Mouse (Mus musculus) embryonic facial prominence, embryonic 12.5 days (tissue): ENCODE data around the gene Slc47a1. TPM values are rescaled to one million over a fixed set of nuclear protein-coding genes. Genes with fewer than 3 reads are reported as not detected.
"Not testable (repeated sequence)": the region's sequence is repeated elsewhere in the genome, so short reads cannot be mapped to it uniquely, and the experiment has no call there.

Source experiments
- ATAC-seq: fragments of 200-750 bp; cut with Nextera tagmentation; 2 replicates; pipeline ENCODE4 v1.8.0; 2017; ENCODE audit not compliant: insufficient number of reproducible peaks, insufficient read depth, low FRiP score, low TSS enrichment
- H3K27ac ChIP-seq: fragments of 300-500 bp; sonication (generic); 2 replicates; pipeline ENCODE4 v1.5.1; 2016; ENCODE audit warnings: mild to moderate bottlenecking
- H3K27me3 ChIP-seq: fragments of 300-500 bp; sonication (generic); 2 replicates; pipeline ENCODE4 v1.6.1; 2016; ENCODE audit warnings: mild to moderate bottlenecking, moderate library complexity
- H3K36me3 ChIP-seq: fragments of 300-500 bp; sonication (generic); 2 replicates; pipeline ENCODE4 v1.6.1; 2016; ENCODE audit warnings: mild to moderate bottlenecking
- H3K4me1 ChIP-seq: fragments of 300-500 bp; sonication (generic); 2 replicates; pipeline ENCODE4 v1.6.1; 2016
- H3K4me2 ChIP-seq: fragments of 300-500 bp; sonication (generic); replicated peaks from 2 replicates; pipeline ENCODE4 v1.6.1; 2016; ENCODE audit warnings: mild to moderate bottlenecking, moderate library complexity
- H3K4me3 ChIP-seq: fragments of 300-500 bp; sonication (generic); 2 replicates; pipeline ENCODE4 v1.5.1; 2016; ENCODE audit warnings: mild to moderate bottlenecking
- H3K9ac ChIP-seq: fragments of 300-500 bp; sonication (generic); 2 replicates; pipeline ENCODE4 v1.6.1; 2016; ENCODE audit warnings: mild to moderate bottlenecking, moderate library complexity
- H3K9me3 ChIP-seq: fragments of 300-500 bp; sonication (generic); 2 replicates; pipeline ENCODE4 v1.6.1; 2016; ENCODE audit warnings: mild to moderate bottlenecking, moderate library complexity
- WGBS: fragments of 180-500 bp; shearing (Covaris S2); methylation state at CpG from one replicate; pipeline ENCODE4 v1.1.7; 2016; 5-methylcytosine and 5-hydroxymethylcytosine counted together
- polyA plus RNA-seq: library from polyadenylated mRNA; unstranded; fragments of >200 nt; fragmentation: Nextera tagmentation; extraction: Ambion mirVana; gene quantifications from 2 replicates; pipeline ENCODE4 v1.2.1, GENCODE M21; 2016

Slc47a1 gene
- 0.10 and 0.23 TPM in 2 replicates for polyA plus RNA-seq

- Histone ChIP-seq H3K36me3 (no peaks in the 10 kb centered on the region), H3K4me1 (no peaks in the 10 kb centered on the region; the same call in 1 of the 2 replicates), H3K4me2 (peak within 1 kb of the TSS; percentile 52), H3K9ac (peak within 1 kb of the TSS; percentile 28; the same call in 1 of the 2 replicates), H3K27me3 (peaks cover 43% of the 10 kb centered on the region), H3K27ac (no peak within 1 kb of the TSS), H3K9me3 (no peaks in the 10 kb centered on the region), H3K4me3 (peak within 1 kb of the TSS; percentile 28)
- ATAC-seq, result no peak
- WGBS, result 13% methylated on average over 39 of the region's 39 CpGs
Measured at GRCm38 (mm10) chr11:61377881-61378613, at the start of gene Slc47a1. Gene Slc47a1, minus strand, starts transcription at chr11:61378345.

GRCm38 (mm10) chr11:61419253-61419652, 41.1 kb upstream of the Slc47a1 start:
- Histone ChIP-seq H3K4me3 (no peak overlapping the region), H3K36me3 (no peaks in the 10 kb centered on the region), H3K27ac (no peak overlapping the region), H3K9ac (no peak overlapping the region), H3K9me3 (no peaks in the 10 kb centered on the region), H3K27me3 (no peaks in the 10 kb centered on the region), H3K4me1 (no peaks in the 10 kb centered on the region), H3K4me2 (no peak overlapping the region)
- no peak for ATAC-seq
- WGBS, result 83% methylated on average over 6 of the region's 6 CpGs

- no peaks in the 10 kb centered on the region for H3K27me3 ChIP-seq
- H3K9me3 ChIP-seq, result no peaks in the 10 kb centered on the region
- H3K9ac ChIP-seq, result no peak overlapping the region
- no peak overlapping the region for H3K4me3 ChIP-seq
- no peaks in the 10 kb centered on the region for H3K36me3 ChIP-seq
- no peak overlapping the region for H3K27ac ChIP-seq
- 31% methylated on average over 6 of the region's 6 CpGs for WGBS
- H3K4me2 ChIP-seq, result no peak overlapping the region
- H3K4me1 ChIP-seq, result no peaks in the 10 kb centered on the region
- 0 out of 2 replicates have a peak, but pooled peaks have one; percentile 56 for ATAC-seq
Measured at GRCm38 (mm10) chr11:61417945-61418551, 39.9 kb upstream of the Slc47a1 start.

GRCm38 (mm10) chr11:61416540-61416939, 38.4 kb upstream of the Slc47a1 start:
- ATAC-seq, result not testable (repeated sequence)
- 85% methylated on average over 17 of the region's 17 CpGs for WGBS

GRCm38 (mm10) chr11:61415444-61415843, 37.3 kb upstream of the Slc47a1 start:
- H3K4me1 ChIP-seq, result no peaks in the 10 kb centered on the region
- H3K4me3 ChIP-seq, result no peak overlapping the region
- no peak for ATAC-seq
- no peak overlapping the region for H3K9ac ChIP-seq
- WGBS, result 81% methylated on average over 1 of the region's 1 CpGs
- 0 out of 2 replicates have a peak, but pooled peaks cover 4% of the 10 kb centered on the region for H3K27me3 ChIP-seq
- no peak overlapping the region for H3K4me2 ChIP-seq
- no peak overlapping the region for H3K27ac ChIP-seq
- H3K36me3 ChIP-seq, result no peaks in the 10 kb centered on the region
- H3K9me3 ChIP-seq, result no peaks in the 10 kb centered on the region

More at GRCm38 (mm10) chr11:61416540-61416939, 38.4 kb upstream of the Slc47a1 start:
- not testable (repeated sequence) for H3K4me2 ChIP-seq, H3K4me1 ChIP-seq, H3K4me3 ChIP-seq, H3K27me3 ChIP-seq, H3K27ac ChIP-seq, H3K9ac ChIP-seq, H3K36me3 ChIP-seq, H3K9me3 ChIP-seq

- no peaks in the 10 kb centered on the region for H3K36me3 ChIP-seq
- WGBS, result 80% methylated on average over 3 of the region's 3 CpGs
Measured at GRCm38 (mm10) chr11:61414560-61414959, 36.4 kb upstream of the Slc47a1 start.

GRCm38 (mm10) chr11:61413411-61413810, 35.3 kb upstream of the Slc47a1 start:
- Histone ChIP-seq H3K4me2 (no peak overlapping the region), H3K27ac (no peak overlapping the region), H3K9ac (no peak overlapping the region), H3K9me3 (no peaks in the 10 kb centered on the region), H3K27me3 (0 out of 2 replicates have a peak, but pooled peaks cover 4% of the 10 kb centered on the region), H3K4me1 (no peaks in the 10 kb centered on the region), H3K4me3 (no peak overlapping the region), H3K36me3 (no peaks in the 10 kb centered on the region)
- WGBS, result 74% methylated on average over 5 of the region's 5 CpGs
- no peak for ATAC-seq

More at GRCm38 (mm10) chr11:61414560-61414959, 36.4 kb upstream of the Slc47a1 start:
- H3K4me1 ChIP-seq, result no peaks in the 10 kb centered on the region
- no peaks in the 10 kb centered on the region for H3K9me3 ChIP-seq
- no peak overlapping the region for H3K9ac ChIP-seq
- H3K4me3 ChIP-seq, result no peak overlapping the region
- 0 out of 2 replicates have a peak, but pooled peaks cover 4% of the 10 kb centered on the region for H3K27me3 ChIP-seq
- no peak overlapping the region for H3K4me2 ChIP-seq
- ATAC-seq, result no peak
- H3K27ac ChIP-seq, result no peak overlapping the region

GRCm38 (mm10) chr11:61411809-61412208, 33.7 kb upstream of the Slc47a1 start:
- Histone ChIP-seq H3K36me3 (no peaks in the 10 kb centered on the region), H3K27me3 (0 out of 2 replicates have a peak, but pooled peaks cover 4% of the 10 kb centered on the region), H3K9ac (no peak overlapping the region), H3K4me2 (no peak overlapping the region), H3K9me3 (no peaks in the 10 kb centered on the region), H3K4me1 (no peaks in the 10 kb centered on the region), H3K4me3 (no peak overlapping the region), H3K27ac (no peak overlapping the region)
- WGBS, result 41% methylated on average over 7 of the region's 7 CpGs
- ATAC-seq, result no peak

GRCm38 (mm10) chr11:61411221-61411620, 33.1 kb upstream of the Slc47a1 start:
- H3K9ac ChIP-seq, result no peak overlapping the region
- H3K27me3 ChIP-seq, result 0 out of 2 replicates have a peak, but pooled peaks cover 4% of the 10 kb centered on the region
- no peaks in the 10 kb centered on the region for H3K4me1 ChIP-seq
- no peak overlapping the region for H3K27ac ChIP-seq
- no peak overlapping the region for H3K4me3 ChIP-seq
- no peak overlapping the region for H3K4me2 ChIP-seq
- H3K9me3 ChIP-seq, result no peaks in the 10 kb centered on the region
- no peaks in the 10 kb centered on the region for H3K36me3 ChIP-seq
- no peak for ATAC-seq
- WGBS, result 77% methylated on average over 11 of the region's 11 CpGs

GRCm38 (mm10) chr11:61410129-61410528, 32.0 kb upstream of the Slc47a1 start:
- H3K9ac ChIP-seq, result no peak overlapping the region
- H3K27ac ChIP-seq, result no peak overlapping the region
- no peak overlapping the region for H3K4me3 ChIP-seq
- WGBS, result 0% methylated on average over 1 of the region's 1 CpGs
- H3K27me3 ChIP-seq, result 0 out of 2 replicates have a peak, but pooled peaks cover 4% of the 10 kb centered on the region
- no peaks in the 10 kb centered on the region for H3K36me3 ChIP-seq
- no peak overlapping the region for H3K4me2 ChIP-seq
- no peaks in the 10 kb centered on the region for H3K9me3 ChIP-seq
- no peaks in the 10 kb centered on the region for H3K4me1 ChIP-seq
- ATAC-seq, result no peak

GRCm38 (mm10) chr11:61409051-61409450, 30.9 kb upstream of the Slc47a1 start:
- Histone ChIP-seq H3K27me3 (0 out of 2 replicates have a peak, but pooled peaks cover 4% of the 10 kb centered on the region), H3K4me1 (no peaks in the 10 kb centered on the region), H3K9me3 (no peaks in the 10 kb centered on the region), H3K36me3 (no peaks in the 10 kb centered on the region), H3K9ac (no peak overlapping the region), H3K4me2 (peak overlapping the region; percentile 54), H3K4me3 (peak overlapping the region; percentile 55), H3K27ac (no peak overlapping the region)
- no peak for ATAC-seq
- 20% methylated on average over 3 of the region's 3 CpGs for WGBS
